Mouse (Mus musculus) kidney, postnatal 25 days (tissue): ENCODE measurements around the gene Srgap3.

Experiments
- DNase-seq, 2 experiments: peaks; one replicate each; pipeline ENCODE4 v3.0.0; 2021; ENCODE audit warnings: mixed read lengths in 2 of 2

Srgap3 gene

GRCm38 (mm10) chr6:112949220-112949619, 2.2 kb upstream of the Srgap3 start:
- no peak for DNase-seq

GRCm38 (mm10) chr6:112948416-112948815, 1.4 kb upstream of the Srgap3 start:
- no peak for DNase-seq

- DNase-seq, result no peak
Measured at GRCm38 (mm10) chr6:112946021-112946811, 850 bp downstream of the Srgap3 start.

GRCm38 (mm10) chr6:112945181-112945751, 1.8 kb downstream of the Srgap3 start:
- DNase-seq, result peak; percentile 19 to 42

- DNase-seq, result no peak
Measured at GRCm38 (mm10) chr6:112943596-112944245, 3.3 kb downstream of the Srgap3 start.

- DNase-seq, result no peak
Measured at GRCm38 (mm10) chr6:112939281-112939680, 7.8 kb downstream of the Srgap3 start.

- DNase-seq, result no peak
Measured at GRCm38 (mm10) chr6:112937791-112938190, 9.3 kb downstream of the Srgap3 start.

GRCm38 (mm10) chr6:112934501-112934900, 12.6 kb downstream of the Srgap3 start:
- no peak for DNase-seq

GRCm38 (mm10) chr6:112932611-112933010, 14.5 kb downstream of the Srgap3 start:
- no peak for DNase-seq

GRCm38 (mm10) chr6:112930011-112930451, 17.0 kb downstream of the Srgap3 start:
- DNase-seq, result no peak

GRCm38 (mm10) chr6:112929291-112929984, 17.6 kb downstream of the Srgap3 start:
- no peak for DNase-seq

- DNase-seq, result no peak
Measured at GRCm38 (mm10) chr6:112928841-112929240, 18.2 kb downstream of the Srgap3 start.

- no peak for DNase-seq
Measured at GRCm38 (mm10) chr6:112927341-112927740, 19.7 kb downstream of the Srgap3 start.

- no peak for DNase-seq
Measured at GRCm38 (mm10) chr6:112926011-112926410, 21.1 kb downstream of the Srgap3 start.

- no peak for DNase-seq
Measured at GRCm38 (mm10) chr6:112925234-112925975, 21.7 kb downstream of the Srgap3 start.

GRCm38 (mm10) chr6:112924606-112925141, 22.4 kb downstream of the Srgap3 start:
- DNase-seq, result no peak

- DNase-seq, result no peak
Measured at GRCm38 (mm10) chr6:112920619-112921195, 26.4 kb downstream of the Srgap3 start.

GRCm38 (mm10) chr6:112917717-112918116, 29.3 kb downstream of the Srgap3 start:
- no peak for DNase-seq

- no peak for DNase-seq
Measured at GRCm38 (mm10) chr6:112916243-112916642, 30.8 kb downstream of the Srgap3 start.

GRCm38 (mm10) chr6:112912552-112912951, 34.5 kb downstream of the Srgap3 start:
- DNase-seq, result no peak

- DNase-seq, result no peak
Measured at GRCm38 (mm10) chr6:112909711-112910110, 37.4 kb downstream of the Srgap3 start.
